Mouse (Mus musculus) embryonic facial prominence, embryonic 12.5 days (tissue): ENCODE measurements around the gene Ppp1r12c. TPM values are rescaled to one million over a fixed set of nuclear protein-coding genes. Genes with fewer than 3 reads are reported as not detected.

Experiments used
- ATAC-seq: fragments of 200-750 bp; cut with Nextera tagmentation; 2 replicates; pipeline ENCODE4 v1.8.0; 2017; ENCODE audit not compliant: insufficient number of reproducible peaks, insufficient read depth, low FRiP score, low TSS enrichment
- H3K27ac ChIP-seq: fragments of 300-500 bp; sonication (generic); 2 replicates; pipeline ENCODE4 v1.5.1; 2016; ENCODE audit warnings: mild to moderate bottlenecking
- H3K27me3 ChIP-seq: fragments of 300-500 bp; sonication (generic); 2 replicates; pipeline ENCODE4 v1.6.1; 2016; ENCODE audit warnings: mild to moderate bottlenecking, moderate library complexity
- H3K36me3 ChIP-seq: fragments of 300-500 bp; sonication (generic); 2 replicates; pipeline ENCODE4 v1.6.1; 2016; ENCODE audit warnings: mild to moderate bottlenecking
- H3K4me1 ChIP-seq: fragments of 300-500 bp; sonication (generic); 2 replicates; pipeline ENCODE4 v1.6.1; 2016
- H3K4me2 ChIP-seq: fragments of 300-500 bp; sonication (generic); replicated peaks from 2 replicates; pipeline ENCODE4 v1.6.1; 2016; ENCODE audit warnings: mild to moderate bottlenecking, moderate library complexity
- H3K4me3 ChIP-seq: fragments of 300-500 bp; sonication (generic); 2 replicates; pipeline ENCODE4 v1.5.1; 2016; ENCODE audit warnings: mild to moderate bottlenecking
- H3K9ac ChIP-seq: fragments of 300-500 bp; sonication (generic); 2 replicates; pipeline ENCODE4 v1.6.1; 2016; ENCODE audit warnings: mild to moderate bottlenecking, moderate library complexity
- H3K9me3 ChIP-seq: fragments of 300-500 bp; sonication (generic); 2 replicates; pipeline ENCODE4 v1.6.1; 2016; ENCODE audit warnings: mild to moderate bottlenecking, moderate library complexity
- WGBS: fragments of 180-500 bp; shearing (Covaris S2); methylation state at CpG from one replicate; pipeline ENCODE4 v1.1.7; 2016; 5-methylcytosine and 5-hydroxymethylcytosine counted together
- polyA plus RNA-seq: library from polyadenylated mRNA; unstranded; fragments of >200 nt; fragmentation: Nextera tagmentation; extraction: Ambion mirVana; gene quantifications from 2 replicates; pipeline ENCODE4 v1.2.1, GENCODE M21; 2016

The Ppp1r12c gene
- polyA plus RNA-seq, 1 experiment from 2014 or later: 65.6 TPM

DNA sequence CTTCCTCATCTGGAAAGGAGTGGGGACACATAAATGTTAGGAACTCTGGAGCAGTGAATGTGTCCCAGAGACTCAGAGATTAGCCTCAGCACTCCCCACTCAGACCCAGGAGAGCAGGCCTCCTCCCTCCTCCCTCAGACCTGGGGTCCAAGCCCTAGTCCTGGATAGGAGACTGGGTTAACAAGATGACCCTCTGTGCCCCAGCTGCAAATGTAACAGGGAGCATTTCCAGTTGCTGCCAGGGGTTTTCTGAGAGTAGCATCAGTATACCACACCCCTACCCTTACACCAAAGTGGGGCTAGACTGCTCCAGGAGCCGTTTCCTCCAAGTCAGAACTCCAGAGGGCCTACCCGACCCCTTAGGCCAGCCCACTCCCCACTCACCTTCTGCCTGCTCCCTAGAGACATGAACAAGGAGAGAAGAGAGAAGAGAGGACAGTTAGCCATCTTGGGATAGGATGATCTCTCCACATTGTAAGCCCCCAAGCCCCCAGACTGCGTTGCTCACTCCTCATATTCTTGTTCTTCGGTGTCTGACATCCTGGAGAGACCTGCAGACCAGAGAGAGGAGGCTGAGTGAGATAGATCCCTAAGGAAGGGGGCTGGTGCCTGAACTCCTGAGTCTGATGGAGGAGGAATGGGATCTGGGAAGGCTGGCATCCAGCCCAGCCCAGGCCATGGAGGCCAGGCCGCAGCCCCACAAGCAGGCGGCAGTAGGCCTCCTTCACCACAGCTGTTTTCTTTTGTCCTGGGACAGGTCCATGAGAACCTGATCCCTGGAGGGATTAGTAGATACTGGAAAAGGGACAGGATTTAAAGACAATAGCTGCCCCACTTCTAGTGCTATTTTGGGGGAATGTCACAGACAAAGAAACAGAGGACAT is 12.6 kb upstream of the Ppp1r12c start:
- 46% methylated on average over 6 of the region's 6 CpGs for WGBS
- Histone ChIP-seq H3K4me3 (no peak overlapping the region), H3K4me2 (peak overlapping the region; percentile 17), H3K9me3 (no peaks in the 10 kb centered on the region), H3K36me3 (no peaks in the 10 kb centered on the region), H3K27me3 (no peaks in the 10 kb centered on the region), H3K4me1 (peaks cover 9% of the 10 kb centered on the region; the same call in 1 of the 2 replicates), H3K9ac (0 out of 2 replicates have a peak overlapping the region, but pooled peaks have one; percentile 36), H3K27ac (peak overlapping the region; percentile 70; the same call in 1 of the 2 replicates)
- ATAC-seq: no peak

DNA sequence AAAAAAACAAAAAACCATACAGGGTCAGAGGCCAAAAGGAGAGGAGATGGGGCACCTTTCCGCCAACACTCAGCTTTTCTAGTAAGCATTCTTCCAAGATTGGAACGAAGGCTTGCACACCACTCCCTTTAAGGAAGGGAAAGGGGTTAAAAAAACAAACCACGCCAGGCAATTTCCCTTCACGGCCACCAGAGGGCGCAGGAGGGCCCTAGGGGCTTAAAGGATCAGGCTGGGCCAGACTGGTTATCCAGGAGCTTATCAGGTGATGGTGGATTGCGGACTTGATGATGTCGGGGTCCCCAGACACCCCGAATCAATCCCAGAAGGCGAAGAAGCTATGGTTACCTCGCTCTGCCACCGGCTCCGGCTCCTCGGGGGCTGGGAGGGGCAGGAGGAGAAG is 11.8 kb upstream of the Ppp1r12c start:
- Histone ChIP-seq H3K27ac (0 out of 2 replicates have a peak overlapping the region, but pooled peaks have one; percentile 70), H3K4me2 (peak overlapping the region; percentile 17; the same call in 1 of the 2 replicates), H3K4me3 (no peak overlapping the region), H3K4me1 (peaks cover 9% of the 10 kb centered on the region; the same call in 1 of the 2 replicates), H3K36me3 (no peaks in the 10 kb centered on the region), H3K27me3 (no peaks in the 10 kb centered on the region), H3K9ac (no peak overlapping the region), H3K9me3 (no peaks in the 10 kb centered on the region)
- 38% methylated on average over 13 of the region's 13 CpGs for WGBS
- no peak for ATAC-seq

DNA sequence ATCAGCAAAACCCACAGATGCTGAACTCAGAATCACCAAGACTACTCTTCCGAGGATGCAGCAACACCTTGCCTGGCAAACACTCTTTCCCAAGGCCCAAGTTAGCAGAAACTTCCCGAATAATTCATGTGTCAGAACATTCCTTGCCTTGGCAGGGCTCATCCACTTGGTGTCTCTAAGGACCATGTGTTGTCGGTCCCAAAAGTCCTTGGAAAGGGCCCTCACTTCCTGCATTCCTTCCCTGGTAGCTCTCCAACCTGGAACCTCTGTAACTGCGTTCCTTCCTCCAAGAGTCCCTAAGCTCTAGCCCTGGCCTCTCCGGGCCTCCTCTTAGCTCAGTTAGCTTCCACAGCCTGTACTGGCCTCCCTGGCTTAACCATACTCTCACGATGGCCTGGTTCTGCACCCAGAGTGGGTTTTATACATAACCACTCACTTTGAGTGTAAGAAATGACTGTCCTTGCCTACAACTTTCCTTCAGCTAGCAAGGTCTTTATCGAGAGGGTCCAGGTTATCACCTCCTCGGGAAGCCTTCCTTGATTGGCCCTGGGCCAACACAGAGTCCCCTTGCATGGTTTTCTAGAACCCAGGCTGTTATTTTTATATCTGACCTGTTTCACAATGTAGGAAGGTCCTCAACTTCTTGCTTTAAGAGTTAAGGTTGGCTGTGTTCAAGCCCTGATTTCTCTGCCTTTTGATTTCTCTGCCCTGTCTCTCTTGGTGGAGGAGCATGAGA is 10.2 kb upstream of the Ppp1r12c start:
- H3K9ac ChIP-seq: no peak overlapping the region
- no peaks in the 10 kb centered on the region for H3K36me3 ChIP-seq
- peaks cover 9% of the 10 kb centered on the region; the same call in 1 of the 2 replicates for H3K4me1 ChIP-seq
- H3K9me3 ChIP-seq: no peaks in the 10 kb centered on the region
- H3K27ac ChIP-seq: no peak overlapping the region
- H3K4me2 ChIP-seq: no peak overlapping the region
- no peak overlapping the region for H3K4me3 ChIP-seq
- 72% methylated on average over 8 of the region's 8 CpGs for WGBS
- no peak for ATAC-seq
- H3K27me3 ChIP-seq: no peaks in the 10 kb centered on the region

DNA sequence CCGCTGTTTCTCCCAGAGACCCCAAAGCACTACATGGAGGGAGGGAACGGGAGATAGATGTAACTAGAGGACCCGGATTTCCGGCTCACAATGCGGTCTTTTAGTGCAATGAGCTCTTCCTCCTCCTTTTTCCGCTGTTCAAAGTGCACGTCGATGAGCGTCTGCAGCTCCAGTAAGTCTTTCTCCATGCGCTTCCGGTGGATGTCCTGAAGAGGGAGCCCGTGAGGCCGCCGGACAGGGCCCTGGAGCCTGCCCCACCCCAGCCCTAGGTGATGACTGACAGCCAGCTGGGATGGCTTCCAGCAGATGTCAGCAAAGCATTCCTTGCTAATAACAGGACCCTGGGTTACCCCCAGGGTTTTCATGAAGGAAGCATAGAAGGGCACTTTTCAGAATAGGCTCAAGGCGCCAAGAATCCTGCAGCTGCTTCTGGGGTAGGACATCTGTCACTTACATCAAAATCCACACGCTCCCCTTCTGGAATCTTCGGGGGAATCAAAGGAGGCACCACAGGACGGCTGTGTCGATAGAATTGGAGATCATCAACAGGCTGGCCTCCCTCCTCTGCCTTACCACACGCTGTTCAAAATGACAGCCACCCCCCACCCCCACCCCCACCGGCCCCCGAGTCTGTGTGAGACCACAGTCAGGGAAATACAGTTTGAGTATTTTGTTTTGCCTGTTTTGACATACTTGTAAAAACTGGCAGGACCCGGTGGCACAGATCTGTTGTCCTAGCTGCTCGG is 8.6 kb upstream of the Ppp1r12c start:
- peak overlapping the region; percentile 28 for H3K4me2 ChIP-seq
- peak; percentile 31 for ATAC-seq
- H3K4me1 ChIP-seq: no peaks in the 10 kb centered on the region
- no peak overlapping the region for H3K27ac ChIP-seq
- no peaks in the 10 kb centered on the region for H3K36me3 ChIP-seq
- no peak overlapping the region for H3K4me3 ChIP-seq
- H3K9ac ChIP-seq: no peak overlapping the region
- H3K27me3 ChIP-seq: no peaks in the 10 kb centered on the region
- no peaks in the 10 kb centered on the region for H3K9me3 ChIP-seq
- 13% methylated on average over 24 of the region's 24 CpGs for WGBS

DNA sequence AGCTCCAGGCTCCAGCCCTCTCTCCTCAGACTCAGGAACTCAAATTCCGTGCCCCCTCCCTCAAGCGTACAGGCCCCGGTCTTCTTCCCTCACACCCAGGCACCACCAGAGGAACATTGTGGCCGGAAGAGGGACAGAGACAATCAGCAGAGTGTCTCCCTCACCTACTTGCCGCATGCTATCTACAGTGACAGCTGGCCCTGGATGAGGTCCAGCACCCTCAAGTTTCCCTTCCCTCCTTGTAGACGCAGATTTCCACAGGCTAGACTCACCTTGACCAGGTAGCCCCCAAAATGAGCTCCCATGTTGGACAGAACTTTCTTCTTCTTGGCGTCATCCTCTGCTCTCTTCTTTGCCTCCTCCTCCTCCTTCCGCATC is 7.2 kb upstream of the Ppp1r12c start:
- Histone ChIP-seq H3K4me3 (no peak overlapping the region), H3K9me3 (no peaks in the 10 kb centered on the region), H3K4me2 (no peak overlapping the region), H3K9ac (no peak overlapping the region), H3K4me1 (no peaks in the 10 kb centered on the region), H3K27me3 (no peaks in the 10 kb centered on the region), H3K36me3 (no peaks in the 10 kb centered on the region), H3K27ac (no peak overlapping the region)
- 90% methylated on average over 8 of the region's 8 CpGs for WGBS
- no peak for ATAC-seq

DNA sequence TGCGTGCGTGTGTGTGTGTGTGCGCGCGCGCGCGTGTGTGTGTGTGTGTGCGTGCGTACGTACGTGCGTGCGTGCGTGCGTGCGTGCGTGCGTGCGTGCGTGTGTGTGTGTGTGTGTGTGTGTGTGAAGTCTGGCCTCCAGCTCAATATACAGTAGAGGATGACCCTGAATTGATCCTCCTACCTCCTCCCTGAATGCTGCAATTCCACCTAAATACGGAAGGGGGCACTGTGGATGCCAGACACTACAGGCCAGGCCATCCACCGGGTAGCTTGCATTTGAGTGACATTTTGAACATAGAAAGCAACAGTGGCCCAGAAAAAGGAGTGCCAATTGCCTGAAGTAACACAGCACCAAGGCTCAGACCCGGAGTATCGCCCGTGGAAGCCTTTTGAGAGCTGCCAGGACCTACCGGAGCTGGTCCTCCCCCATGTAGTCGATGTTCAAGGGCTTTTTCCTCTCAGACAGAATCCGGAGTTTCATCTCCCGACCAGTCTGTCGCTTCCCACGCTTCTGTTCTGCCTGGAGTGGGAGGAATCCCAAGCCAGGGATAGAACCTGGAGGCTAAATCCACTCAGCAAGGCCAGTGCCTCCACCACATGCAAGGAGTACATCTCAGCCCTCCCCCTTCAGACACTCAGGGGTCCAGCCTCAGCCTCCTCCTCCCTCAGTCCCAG is 6.7 kb upstream of the Ppp1r12c start:
- H3K27me3 ChIP-seq: no peaks in the 10 kb centered on the region
- no peak for ATAC-seq
- H3K36me3 ChIP-seq: no peaks in the 10 kb centered on the region
- no peaks in the 10 kb centered on the region for H3K4me1 ChIP-seq
- no peak overlapping the region for H3K4me3 ChIP-seq
- no peak overlapping the region for H3K27ac ChIP-seq
- H3K4me2 ChIP-seq: no peak overlapping the region
- 61% methylated on average over 32 of the region's 32 CpGs for WGBS
- H3K9ac ChIP-seq: no peak overlapping the region
- H3K9me3 ChIP-seq: no peaks in the 10 kb centered on the region

DNA sequence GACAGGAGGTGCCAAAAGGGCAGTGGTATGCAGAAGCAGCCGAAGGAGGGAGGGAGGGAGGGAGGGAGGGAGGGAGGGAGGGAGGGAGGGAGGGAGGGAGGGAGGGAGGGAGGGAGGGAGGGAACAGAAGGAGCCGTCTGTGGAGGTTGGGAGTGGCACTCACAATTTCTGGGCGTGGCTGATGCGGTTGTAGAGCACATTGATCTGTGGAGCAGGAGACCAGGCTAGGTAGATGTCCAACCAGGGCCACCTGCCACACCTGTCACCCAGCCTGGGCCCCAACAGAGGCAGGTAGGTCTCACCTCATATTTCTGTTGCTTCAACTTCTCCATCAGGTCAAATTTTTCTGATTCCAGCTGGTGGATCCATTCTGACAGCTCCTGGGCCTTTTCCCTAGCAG is 5.7 kb upstream of the Ppp1r12c start:
- no peaks in the 10 kb centered on the region for H3K4me1 ChIP-seq
- WGBS: 53% methylated on average over 3 of the region's 4 CpGs
- ATAC-seq: no peak
- no peaks in the 10 kb centered on the region for H3K9me3 ChIP-seq
- H3K9ac ChIP-seq: no peak overlapping the region
- H3K27me3 ChIP-seq: no peaks in the 10 kb centered on the region
- no peak overlapping the region for H3K4me2 ChIP-seq
- H3K27ac ChIP-seq: no peak overlapping the region
- H3K36me3 ChIP-seq: no peaks in the 10 kb centered on the region
- H3K4me3 ChIP-seq: no peak overlapping the region

DNA sequence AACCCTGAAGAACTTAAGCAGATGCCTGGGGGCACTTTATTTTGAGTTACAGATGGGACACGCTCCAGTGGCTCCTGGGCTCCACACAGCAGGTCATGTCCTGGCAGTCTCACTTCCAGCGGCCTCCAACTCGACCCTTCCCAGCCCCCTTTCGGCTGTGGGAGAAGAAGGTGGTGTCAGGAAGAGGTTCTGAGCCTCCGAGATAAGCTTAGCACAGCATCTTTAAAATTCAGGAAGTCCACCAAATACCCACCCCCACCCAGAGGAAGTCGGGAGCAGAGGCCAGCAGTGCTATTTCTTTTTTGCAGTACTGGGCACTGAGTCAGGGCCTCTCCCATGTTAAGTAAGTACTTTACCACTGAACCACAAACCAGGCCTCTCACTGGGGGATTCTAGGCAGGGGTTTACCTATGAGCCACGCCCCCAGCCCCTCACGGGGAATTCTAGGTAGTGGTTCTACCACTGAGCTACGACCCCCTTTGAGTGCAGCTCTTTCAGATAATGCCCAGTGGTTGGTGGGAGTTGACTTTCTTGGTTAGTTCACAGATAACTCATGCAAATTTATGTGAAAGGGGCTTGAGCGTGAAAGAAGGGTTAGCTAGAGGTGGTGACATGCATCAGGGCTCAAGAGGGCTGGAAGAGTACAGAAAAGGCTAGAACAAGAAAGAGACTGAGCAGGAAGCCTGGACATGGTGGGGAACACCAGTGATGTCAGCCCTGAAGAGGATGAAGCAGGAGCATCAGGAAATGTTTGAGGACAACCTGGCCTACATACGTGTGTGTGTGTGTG is 3.4 kb upstream of the Ppp1r12c start:
- Histone ChIP-seq H3K36me3 (no peaks in the 10 kb centered on the region), H3K27ac (no peak overlapping the region), H3K4me2 (no peak overlapping the region), H3K27me3 (no peaks in the 10 kb centered on the region), H3K9me3 (no peaks in the 10 kb centered on the region), H3K4me1 (peaks cover 10% of the 10 kb centered on the region), H3K9ac (no peak overlapping the region), H3K4me3 (no peak overlapping the region)
- 59% methylated on average over 11 of the region's 11 CpGs for WGBS
- no peak for ATAC-seq

DNA sequence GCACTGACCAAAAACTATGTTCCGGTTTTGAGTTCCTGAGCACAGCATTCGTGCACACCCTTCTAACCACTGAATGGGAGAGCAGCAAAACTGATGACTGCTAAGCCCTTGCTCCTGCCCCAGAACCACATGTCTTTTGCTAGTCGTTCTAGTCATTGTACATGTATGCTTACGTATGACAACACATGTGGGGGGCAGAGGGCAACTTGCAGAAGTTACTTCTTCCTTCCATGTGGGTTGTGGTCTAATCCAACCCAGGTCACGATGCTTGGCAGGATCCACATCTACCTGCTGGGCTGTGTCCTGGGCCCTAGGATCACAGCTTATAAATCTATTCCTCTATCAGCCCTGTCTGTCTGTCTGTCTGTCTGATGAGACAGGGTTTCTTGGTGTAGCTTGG is 2.4 kb upstream of the Ppp1r12c start:
- Histone ChIP-seq H3K36me3 (no peaks in the 10 kb centered on the region), H3K4me1 (peaks cover 20% of the 10 kb centered on the region), H3K4me2 (no peak overlapping the region), H3K27ac (no peak overlapping the region), H3K9me3 (no peaks in the 10 kb centered on the region), H3K4me3 (no peak overlapping the region), H3K9ac (no peak overlapping the region), H3K27me3 (no peaks in the 10 kb centered on the region)
- no peak for ATAC-seq
- 79% methylated on average over 5 of the region's 5 CpGs for WGBS

DNA sequence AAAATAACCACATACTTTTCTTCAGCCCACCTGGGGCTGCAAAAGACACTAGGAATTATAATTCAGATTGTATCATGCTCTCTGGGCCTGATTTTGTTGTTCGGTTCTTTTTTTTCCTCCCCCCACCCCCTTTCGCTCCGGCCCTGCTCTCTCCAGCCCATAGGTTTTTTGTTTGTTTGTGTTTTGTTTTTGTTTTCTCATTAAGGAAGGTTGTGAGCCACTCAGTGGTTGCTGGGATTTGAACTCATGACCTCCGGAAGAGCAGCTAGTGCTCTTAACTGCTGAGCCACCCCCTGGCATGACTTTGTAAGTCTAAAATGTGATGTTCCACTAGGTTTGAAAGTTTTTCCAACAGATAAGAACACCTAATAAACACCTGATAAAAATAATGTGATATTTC is 1.6 kb upstream of the Ppp1r12c start:
- Histone ChIP-seq H3K4me2 (no peak overlapping the region), H3K36me3 (no peaks in the 10 kb centered on the region), H3K4me1 (peaks cover 28% of the 10 kb centered on the region), H3K9ac (no peak overlapping the region), H3K27ac (no peak overlapping the region), H3K27me3 (no peaks in the 10 kb centered on the region), H3K4me3 (no peak overlapping the region), H3K9me3 (no peaks in the 10 kb centered on the region)
- ATAC-seq: no peak
- 76% methylated on average over 4 of the region's 4 CpGs for WGBS
